Mouse (Mus musculus): ENCODE data around the gene Dcun1d1. TPM values are rescaled to one million over a fixed set of nuclear protein-coding genes. Genes with fewer than 3 reads are reported as not detected.

The Dcun1d1 gene
- polyA plus RNA-seq, 1 experiment = 12.3 TPM

DNA sequence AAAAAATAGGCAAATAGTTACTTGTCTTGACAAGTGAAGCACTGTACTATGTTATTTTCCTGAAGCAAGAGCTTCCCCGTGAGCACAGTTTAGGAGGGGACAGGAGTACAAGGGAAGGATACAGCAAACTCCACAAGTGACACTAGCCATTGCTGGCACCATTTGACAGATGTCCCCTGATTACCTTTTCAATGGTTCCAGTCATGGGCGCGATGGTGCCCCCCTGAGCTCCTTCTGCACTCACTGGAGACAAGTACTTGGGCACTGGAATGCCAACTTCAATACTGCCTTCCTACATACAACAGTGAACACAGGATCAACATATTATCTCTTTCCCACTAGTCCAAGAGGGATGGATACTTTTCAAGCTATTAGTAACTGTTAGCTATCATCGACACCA is 26.2 kb upstream of the Dcun1d1 start:
- no peak for TF ChIP-seq POLR2A (IDR thresholded peaks at IDR 0.05; ENCODE audit: borderline replicate concordance, extremely low read depth, low read depth, low read length)
- no peak for TF ChIP-seq CTCF (IDR thresholded peaks at IDR 0.05; ENCODE audit: insufficient read depth, low read length)
- 93% methylated on average over 4 of the region's 4 CpGs for WGBS
- Histone ChIP-seq H3K4me1 (ENCODE audit: control insufficient read depth, insufficient read depth, low read length) (no peaks in the 10 kb centered on the region), H3K4me3 (replicated peaks; ENCODE audit: extremely low read depth, low read depth, low read length) (no peak overlapping the region)
- DNase-seq = no peak

DNA sequence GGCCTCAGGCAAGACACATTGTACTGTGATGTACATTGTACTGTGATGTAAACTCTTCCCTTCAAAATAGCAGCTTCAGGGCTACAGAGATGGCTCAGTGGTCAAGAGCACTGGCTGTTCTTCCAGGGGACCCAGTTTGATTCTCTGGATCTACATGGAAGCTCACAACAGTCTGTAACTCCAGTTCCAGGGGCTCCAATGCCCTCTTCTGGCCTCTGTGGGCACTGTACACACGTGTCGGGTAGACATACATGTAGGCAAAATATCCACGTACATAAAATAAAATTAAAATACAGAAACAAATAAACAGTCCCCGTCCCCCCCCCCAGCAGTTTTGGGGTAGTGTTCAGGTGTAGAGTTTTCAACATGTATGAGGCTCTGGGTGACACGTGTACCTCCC is 25.7 kb upstream of the Dcun1d1 start:
- H3K4me3 ChIP-seq (replicated peaks; ENCODE audit: extremely low read depth, low read depth, low read length) = no peak overlapping the region
- no peaks in the 10 kb centered on the region for H3K4me1 ChIP-seq (ENCODE audit: control insufficient read depth, insufficient read depth, low read length)
- TF ChIP-seq CTCF (IDR thresholded peaks at IDR 0.05; ENCODE audit: insufficient read depth, low read length) (no peak), POLR2A (IDR thresholded peaks at IDR 0.05; ENCODE audit: borderline replicate concordance, extremely low read depth, low read depth, low read length) (no peak)
- DNase-seq = no peak
- 89% methylated on average over 5 of the region's 5 CpGs for WGBS

DNA sequence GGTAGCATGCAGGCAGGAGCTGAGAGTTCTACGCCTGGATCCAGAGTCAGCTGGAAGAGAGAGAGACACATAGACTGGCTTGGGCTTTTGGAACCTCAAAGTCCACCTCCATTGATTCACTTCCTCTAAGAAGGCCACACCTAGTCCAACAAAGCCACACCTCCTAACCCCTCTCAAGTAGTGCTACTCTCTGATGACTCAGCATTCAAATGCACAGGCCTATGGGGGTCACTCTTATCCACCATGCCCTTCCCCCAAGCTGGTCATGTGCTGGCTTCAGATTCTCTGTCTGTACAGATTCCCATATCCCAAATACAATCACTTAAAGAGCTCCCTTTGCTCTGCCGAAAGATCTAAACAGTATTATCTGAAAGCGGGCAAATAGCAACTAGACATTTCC is 20.0 kb upstream of the Dcun1d1 start:
- no peak overlapping the region for H3K4me3 ChIP-seq (replicated peaks; ENCODE audit: extremely low read depth, low read depth, low read length)
- 94% methylated on average over 3 of the region's 3 CpGs for WGBS
- TF ChIP-seq CTCF (IDR thresholded peaks at IDR 0.05; ENCODE audit: insufficient read depth, low read length) (no peak), POLR2A (IDR thresholded peaks at IDR 0.05; ENCODE audit: borderline replicate concordance, extremely low read depth, low read depth, low read length) (no peak)
- H3K4me1 ChIP-seq (ENCODE audit: control insufficient read depth, insufficient read depth, low read length) = no peaks in the 10 kb centered on the region
- no peak for DNase-seq

DNA sequence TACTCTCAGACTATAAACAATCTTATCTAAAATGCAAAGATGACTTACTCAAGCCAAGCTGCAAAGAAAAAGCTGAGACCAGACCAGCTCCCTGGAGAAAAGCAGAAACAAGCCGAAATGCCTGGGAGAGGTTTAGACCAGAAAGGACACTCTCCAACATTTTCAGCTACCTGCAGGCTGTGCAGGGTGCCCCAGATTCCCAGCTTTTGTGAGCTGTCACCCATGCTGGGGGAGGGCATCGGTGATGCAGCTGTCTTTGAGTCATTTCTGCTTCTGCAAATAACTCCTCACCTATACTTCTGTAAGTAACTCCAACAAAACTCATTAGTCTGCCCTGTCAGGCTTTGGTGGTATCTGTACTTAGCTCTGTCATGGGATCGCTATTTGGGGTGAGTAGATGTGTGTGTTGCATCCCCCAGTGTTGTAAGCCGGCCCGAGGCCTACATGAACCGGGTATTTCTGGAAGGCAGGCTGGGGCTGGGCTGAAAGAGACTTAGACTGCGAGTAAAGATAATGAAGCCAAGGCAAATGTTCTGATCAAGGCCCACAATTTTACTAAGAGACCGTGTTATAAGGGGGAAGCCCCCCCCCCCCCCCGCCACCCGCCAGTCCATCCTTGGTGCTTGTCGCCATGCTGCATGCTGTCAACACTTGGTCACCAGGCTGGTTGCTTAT is 17.8 kb upstream of the Dcun1d1 start:
- WGBS = 90% methylated on average over 11 of the region's 11 CpGs

GRCm38 (mm10) chr3:35953816-35954215 is 16.6 kb upstream of the Dcun1d1 start:
- H3K4me3 ChIP-seq (replicated peaks; ENCODE audit: extremely low read depth, low read depth, low read length) = no peak overlapping the region
- no peak for TF ChIP-seq CTCF (IDR thresholded peaks at IDR 0.05; ENCODE audit: insufficient read depth, low read length)
- TF ChIP-seq POLR2A (IDR thresholded peaks at IDR 0.05; ENCODE audit: borderline replicate concordance, extremely low read depth, low read depth, low read length) = no peak
- H3K4me1 ChIP-seq (ENCODE audit: control insufficient read depth, insufficient read depth, low read length) = no peaks in the 10 kb centered on the region
- DNase-seq = no peak
- WGBS = 88% methylated on average over 6 of the region's 6 CpGs

More for the DNA sequence above, 17.8 kb upstream of the Dcun1d1 start:
- Histone ChIP-seq H3K4me3 (replicated peaks; ENCODE audit: extremely low read depth, low read depth, low read length) (no peak overlapping the region), H3K4me1 (ENCODE audit: control insufficient read depth, insufficient read depth, low read length) (no peaks in the 10 kb centered on the region)
- TF ChIP-seq CTCF (IDR thresholded peaks at IDR 0.05; ENCODE audit: insufficient read depth, low read length) (no peak), POLR2A (IDR thresholded peaks at IDR 0.05; ENCODE audit: borderline replicate concordance, extremely low read depth, low read depth, low read length) (no peak)
- no peak for DNase-seq

DNA sequence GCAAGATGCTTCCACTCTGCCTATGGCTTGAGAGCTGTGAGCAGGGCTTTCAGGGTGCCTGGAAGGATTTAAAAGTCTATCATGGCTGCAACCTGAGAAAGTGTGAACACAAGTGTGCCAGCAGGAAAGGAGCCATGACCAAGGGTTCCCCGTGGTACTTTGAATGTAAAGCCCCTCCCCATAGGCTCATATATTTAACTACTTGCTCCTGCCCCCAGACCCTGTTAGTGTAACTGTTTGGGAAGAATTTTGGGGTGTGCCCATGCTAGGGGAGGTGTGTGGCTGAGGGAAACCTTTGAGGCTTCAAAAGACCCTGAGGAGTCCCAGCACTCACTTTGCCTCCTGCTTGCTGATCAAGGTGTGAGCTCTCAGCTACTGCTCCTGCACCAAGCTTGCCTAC is 15.9 kb upstream of the Dcun1d1 start:
- no peak for TF ChIP-seq CTCF (IDR thresholded peaks at IDR 0.05; ENCODE audit: insufficient read depth, low read length)
- no peak for TF ChIP-seq POLR2A (IDR thresholded peaks at IDR 0.05; ENCODE audit: borderline replicate concordance, extremely low read depth, low read depth, low read length)
- 52% methylated on average over 1 of the region's 1 CpGs for WGBS
- no peaks in the 10 kb centered on the region for H3K4me1 ChIP-seq (ENCODE audit: control insufficient read depth, insufficient read depth, low read length)
- no peak overlapping the region for H3K4me3 ChIP-seq (replicated peaks; ENCODE audit: extremely low read depth, low read depth, low read length)
- DNase-seq = no peak

DNA sequence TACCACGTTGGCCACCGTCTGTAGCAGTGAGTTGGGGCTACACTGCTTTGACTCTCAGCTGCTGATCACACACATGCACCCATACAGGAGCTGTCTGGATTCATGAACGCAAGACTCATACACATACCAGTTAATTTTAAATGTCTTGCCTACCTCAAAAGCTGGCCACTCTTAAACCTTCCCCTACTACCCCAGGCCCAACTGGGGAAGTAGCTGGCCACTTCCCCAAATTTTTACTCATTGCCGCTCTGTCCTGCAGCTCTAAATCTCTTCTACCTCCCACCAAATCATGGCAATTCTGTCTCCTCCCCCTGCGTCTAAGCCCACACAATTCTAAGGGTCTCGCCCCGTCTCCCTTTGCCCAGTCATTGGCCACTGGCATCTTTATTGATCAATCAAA is 11.0 kb upstream of the Dcun1d1 start:
- H3K4me1 ChIP-seq (ENCODE audit: control insufficient read depth, insufficient read depth, low read length) = no peaks in the 10 kb centered on the region
- 87% methylated on average over 7 of the region's 7 CpGs for WGBS
- H3K4me3 ChIP-seq (replicated peaks; ENCODE audit: extremely low read depth, low read depth, low read length) = no peak overlapping the region
- no peak for DNase-seq
- no peak for TF ChIP-seq CTCF (IDR thresholded peaks at IDR 0.05; ENCODE audit: insufficient read depth, low read length)
- TF ChIP-seq POLR2A (IDR thresholded peaks at IDR 0.05; ENCODE audit: borderline replicate concordance, extremely low read depth, low read depth, low read length) = no peak

DNA sequence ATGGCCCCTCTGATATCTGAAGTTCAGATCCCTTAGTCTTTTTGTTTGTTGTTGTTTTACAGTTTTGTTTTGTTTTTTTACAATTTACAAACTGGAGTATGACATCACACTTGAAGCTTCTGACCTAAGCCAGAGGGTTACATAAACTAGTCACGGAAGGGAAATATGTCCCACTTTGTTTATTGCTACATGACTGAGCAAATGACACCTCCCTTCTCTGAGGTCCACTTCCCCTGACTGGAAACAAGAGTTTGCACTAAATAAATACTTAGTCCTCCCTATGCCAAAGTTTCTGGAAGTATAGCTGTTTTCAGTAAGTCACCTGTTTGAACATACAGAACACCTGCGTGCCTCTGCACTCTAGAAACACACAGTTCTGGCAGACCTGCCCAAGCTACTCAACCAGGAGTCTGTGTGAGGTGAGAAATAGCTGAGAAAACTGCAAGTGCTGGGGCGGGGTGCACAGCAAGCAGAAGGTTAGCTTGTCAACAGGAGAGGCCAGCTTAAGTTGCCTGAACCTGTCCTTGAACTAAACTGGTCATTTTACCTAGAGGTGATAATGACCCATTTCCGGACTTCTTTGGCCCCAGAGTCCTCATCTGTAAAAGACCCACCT is 3.4 kb upstream of the Dcun1d1 start:
- 55% methylated on average over 4 of the region's 4 CpGs for WGBS
- DNase-seq = no peak
- Histone ChIP-seq H3K4me1 (ENCODE audit: control insufficient read depth, insufficient read depth, low read length) (no peaks in the 10 kb centered on the region; the same call in 1 of the 2 replicates), H3K4me3 (replicated peaks; ENCODE audit: extremely low read depth, low read depth, low read length) (no peak overlapping the region)
- no peak for TF ChIP-seq CTCF (IDR thresholded peaks at IDR 0.05; ENCODE audit: insufficient read depth, low read length)

GRCm38 (mm10) chr3:35940047-35940446 is 2.8 kb upstream of the Dcun1d1 start:
- WGBS = 33% methylated on average over 2 of the region's 2 CpGs
- TF ChIP-seq POLR2A (IDR thresholded peaks at IDR 0.05; ENCODE audit: borderline replicate concordance, extremely low read depth, low read depth, low read length) = no peak
- TF ChIP-seq CTCF (IDR thresholded peaks at IDR 0.05; ENCODE audit: insufficient read depth, low read length) = no peak
- Histone ChIP-seq H3K4me3 (replicated peaks; ENCODE audit: extremely low read depth, low read depth, low read length) (no peak overlapping the region), H3K4me1 (ENCODE audit: control insufficient read depth, insufficient read depth, low read length) (no peaks in the 10 kb centered on the region; the same call in 1 of the 2 replicates)
- DNase-seq = no peak

GRCm38 (mm10) chr3:35933405-35933777 is 3.9 kb downstream of the Dcun1d1 start:
- Histone ChIP-seq H3K4me3 (replicated peaks; ENCODE audit: extremely low read depth, low read depth, low read length) (peak overlapping the region; percentile 99), H3K4me1 (ENCODE audit: control insufficient read depth, insufficient read depth, low read length) (peaks cover 11% of the 10 kb centered on the region)
- TF ChIP-seq POLR2A (IDR thresholded peaks at IDR 0.05; ENCODE audit: borderline replicate concordance, extremely low read depth, low read depth, low read length) = no peak
- no peak for TF ChIP-seq CTCF (IDR thresholded peaks at IDR 0.05; ENCODE audit: insufficient read depth, low read length)
- no peak for DNase-seq
- 1% methylated on average over 14 of the region's 14 CpGs for WGBS
